Mouse (Mus musculus) right cerebral cortex, postnatal 10 days (tissue): ENCODE data around the gene Xirp1.

Source experiments
- DNase-seq, 2 experiments: peaks; one replicate each; pipeline ENCODE4 v3.0.0; 2021; ENCODE audit warnings: low spot score in 2 of 2

Xirp1 gene

DNA sequence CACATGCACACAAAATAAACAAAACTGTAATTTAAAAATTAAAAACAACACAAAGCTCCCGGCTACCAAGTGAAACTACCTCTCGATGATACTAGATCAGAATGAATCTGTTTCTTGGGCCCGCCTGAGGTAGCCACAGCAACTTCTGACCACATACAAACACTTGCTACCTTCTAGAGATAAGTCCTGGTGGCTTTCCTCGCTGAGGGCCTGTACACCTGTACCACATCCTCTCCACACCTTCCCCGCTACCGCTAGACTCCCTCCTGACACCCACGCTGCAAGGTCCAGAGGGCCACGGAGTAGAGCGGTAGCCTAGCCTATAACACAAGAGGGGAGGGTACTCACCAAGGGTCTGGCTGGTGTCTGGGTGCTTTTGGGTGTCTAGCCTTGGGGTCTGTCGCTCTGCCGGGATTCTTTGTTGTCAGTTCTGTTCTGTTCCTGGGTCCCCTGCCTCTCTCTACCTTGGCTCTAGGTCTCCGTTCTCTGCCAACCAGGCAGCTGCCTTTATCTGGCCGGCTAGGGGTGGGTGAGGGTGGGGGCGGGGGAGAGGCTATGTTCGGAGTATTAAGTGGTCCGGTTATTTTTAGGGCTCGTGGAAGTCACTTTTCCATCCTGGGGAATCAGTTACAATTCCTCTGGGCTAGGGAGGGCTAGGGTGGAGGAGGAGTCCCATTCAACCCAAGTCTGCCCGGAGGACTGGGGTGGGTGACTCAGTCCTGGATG is at the start of gene Xirp1:
Gene Xirp1, minus strand, starts transcription at position 513 of the 726 bp plus-strand sequence.
- no peak for DNase-seq

DNA sequence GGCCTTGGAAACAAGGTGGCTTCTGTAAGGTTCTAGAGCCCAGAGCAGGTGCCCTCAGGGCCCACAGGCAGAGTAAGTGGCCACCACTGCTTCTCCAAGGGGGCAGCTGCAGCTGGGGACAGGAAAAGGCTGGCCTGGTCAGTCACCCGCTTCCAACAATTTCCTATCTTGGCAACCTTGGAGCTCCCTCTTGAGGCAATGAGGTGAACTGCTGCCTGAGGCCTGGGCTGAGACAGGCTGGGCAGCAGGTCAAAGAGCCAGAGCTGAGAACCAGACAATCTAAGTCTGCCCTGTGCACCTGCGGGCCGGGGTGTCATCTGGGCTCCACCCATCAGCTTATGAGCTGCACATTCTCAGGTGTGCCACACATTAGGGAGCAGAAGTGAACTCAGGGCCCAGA is 49.8 kb upstream of the Xirp1 start:
- peak; percentile 65 to 80 for DNase-seq

DNA sequence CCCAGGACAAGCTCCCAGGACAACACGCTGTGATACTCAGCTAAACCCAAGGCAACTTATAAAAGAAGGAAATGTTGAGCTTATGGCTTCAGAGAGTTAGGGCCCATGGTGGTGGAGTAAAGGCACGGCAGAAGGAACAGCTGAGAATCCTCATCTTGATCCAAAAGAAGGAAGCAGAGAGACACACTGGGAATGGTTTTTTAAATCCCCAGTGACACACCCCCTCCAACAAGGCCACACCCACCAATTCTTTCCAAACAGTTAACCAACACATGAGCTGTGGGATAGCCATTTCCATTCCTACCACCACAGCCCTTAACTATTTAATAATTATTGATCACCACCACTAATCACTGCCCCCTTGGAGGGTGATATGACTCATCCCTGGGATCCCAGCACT is 47.9 kb upstream of the Xirp1 start:
- DNase-seq, result no peak

DNA sequence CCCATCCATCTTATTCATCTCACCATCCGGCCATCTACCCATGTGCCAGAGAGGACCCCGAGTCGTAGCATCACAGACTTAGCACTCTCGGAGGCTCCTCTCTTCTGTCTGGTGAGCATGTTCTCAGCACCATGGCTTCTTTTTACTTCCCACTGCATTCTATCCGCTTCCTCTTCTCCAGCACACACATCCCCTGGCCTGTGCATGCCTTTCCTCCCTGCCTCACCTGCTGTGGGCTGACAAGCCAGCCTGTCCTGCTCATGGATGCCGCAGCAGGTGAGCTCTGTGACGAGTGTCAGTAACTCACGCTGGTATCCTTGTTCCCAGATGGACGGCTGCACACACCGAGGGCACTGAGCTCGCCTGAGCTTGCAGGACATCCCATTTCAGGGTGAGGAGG is 46.4 kb upstream of the Xirp1 start, which contains the start of gene Cx3cr1:
Gene Cx3cr1, minus strand, starts transcription at position 101 of the 400 bp plus-strand sequence.
- DNase-seq, result no peak

DNA sequence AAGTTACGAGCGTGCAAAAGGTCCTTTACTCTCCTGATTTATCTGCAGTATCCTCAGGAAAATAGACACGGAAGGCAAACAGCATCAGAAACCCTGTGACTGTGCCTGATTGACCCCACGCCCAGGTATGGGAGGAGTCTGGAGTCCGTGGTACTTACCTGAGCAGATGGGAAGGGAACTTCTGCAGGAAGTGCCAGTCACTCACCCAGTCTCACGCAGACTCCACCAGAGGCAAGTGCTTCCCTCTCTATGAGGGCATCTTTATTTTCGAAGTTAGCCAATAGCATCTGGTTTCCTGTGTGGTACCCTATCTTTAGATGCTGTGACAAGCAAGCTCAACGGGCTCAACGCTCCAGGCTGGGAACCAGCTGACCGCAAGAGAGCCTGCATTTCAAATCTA is 44.6 kb upstream of the Xirp1 start:
- DNase-seq, result peak; percentile 41 to 43

DNA sequence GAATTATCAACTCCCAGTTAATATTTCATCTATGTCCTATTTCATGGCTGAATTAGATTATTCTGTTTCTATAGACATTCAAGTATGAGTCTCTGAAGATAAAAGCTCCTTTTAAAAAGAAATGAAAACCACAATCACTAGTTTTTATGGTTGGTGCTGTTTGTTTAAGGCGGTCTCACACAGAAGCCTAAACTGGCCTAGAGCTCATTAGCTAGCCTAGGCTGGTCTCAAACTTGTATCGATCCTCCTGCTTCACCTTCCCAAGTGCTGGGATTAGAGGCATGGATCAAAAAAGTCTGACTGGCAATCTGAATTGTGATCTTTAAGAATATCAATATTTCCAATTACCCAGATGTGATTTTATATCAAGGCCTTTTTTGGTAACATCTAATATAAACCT is 44.2 kb upstream of the Xirp1 start:
- DNase-seq, result no peak

DNA sequence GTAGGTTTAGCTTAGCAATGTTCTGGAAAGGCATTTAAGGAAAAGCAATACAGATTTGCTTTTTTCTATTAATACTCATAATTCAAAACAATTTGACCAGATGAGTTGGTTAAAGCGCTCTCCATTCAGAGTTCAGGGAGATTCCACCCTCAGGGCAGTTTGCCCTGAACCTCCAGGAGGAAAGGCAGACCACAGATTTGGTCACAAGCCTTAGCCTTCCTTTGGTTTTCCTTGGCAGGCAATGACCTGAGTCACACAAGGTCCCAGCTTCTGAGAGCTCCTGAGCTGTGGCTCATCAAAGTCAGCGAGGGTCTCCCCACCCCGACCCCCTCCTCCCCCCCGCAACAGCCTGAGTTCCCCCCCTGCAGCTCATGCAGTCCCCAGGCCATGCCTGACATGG is 40.9 kb upstream of the Xirp1 start:
- no peak for DNase-seq

DNA sequence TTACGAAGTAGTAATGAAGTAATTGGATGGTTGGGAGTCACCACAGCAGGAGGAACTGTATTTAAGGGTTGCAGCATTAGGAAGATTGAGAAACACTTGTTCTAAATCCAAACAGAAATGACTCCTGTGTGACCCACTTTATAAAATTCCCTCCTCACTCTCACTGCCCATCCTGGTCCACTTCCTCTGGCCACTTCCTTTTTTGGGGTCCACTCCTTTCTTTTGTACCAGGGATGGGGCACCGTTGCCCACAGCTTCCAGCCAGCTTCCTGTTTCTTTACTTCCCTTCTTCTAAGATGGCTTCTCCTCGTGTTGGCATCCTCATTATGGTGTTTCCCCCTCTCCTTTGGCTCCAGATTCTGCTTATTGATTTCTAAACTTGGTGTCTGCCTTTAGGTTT is 35.3 kb upstream of the Xirp1 start:
- no peak for DNase-seq

DNA sequence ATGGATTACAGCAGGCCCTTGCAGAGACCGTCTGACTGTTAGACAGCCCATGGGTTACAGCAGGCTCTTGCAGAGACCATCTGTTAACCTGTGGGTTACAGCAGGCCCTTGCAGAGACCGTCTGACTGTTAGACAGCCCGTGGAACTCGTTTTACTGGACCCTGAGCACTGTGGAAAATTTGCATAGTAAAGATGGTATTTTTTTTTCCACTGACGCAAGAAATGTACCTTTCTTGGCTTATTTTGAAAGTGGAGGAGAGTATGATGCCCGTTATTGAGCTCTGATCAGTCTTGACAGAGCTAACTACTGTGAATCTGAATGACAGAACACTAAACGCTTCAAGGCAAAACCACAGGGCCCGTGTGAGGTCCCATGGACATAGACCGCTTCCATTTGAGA is 32.8 kb upstream of the Xirp1 start:
- no peak for DNase-seq

DNA sequence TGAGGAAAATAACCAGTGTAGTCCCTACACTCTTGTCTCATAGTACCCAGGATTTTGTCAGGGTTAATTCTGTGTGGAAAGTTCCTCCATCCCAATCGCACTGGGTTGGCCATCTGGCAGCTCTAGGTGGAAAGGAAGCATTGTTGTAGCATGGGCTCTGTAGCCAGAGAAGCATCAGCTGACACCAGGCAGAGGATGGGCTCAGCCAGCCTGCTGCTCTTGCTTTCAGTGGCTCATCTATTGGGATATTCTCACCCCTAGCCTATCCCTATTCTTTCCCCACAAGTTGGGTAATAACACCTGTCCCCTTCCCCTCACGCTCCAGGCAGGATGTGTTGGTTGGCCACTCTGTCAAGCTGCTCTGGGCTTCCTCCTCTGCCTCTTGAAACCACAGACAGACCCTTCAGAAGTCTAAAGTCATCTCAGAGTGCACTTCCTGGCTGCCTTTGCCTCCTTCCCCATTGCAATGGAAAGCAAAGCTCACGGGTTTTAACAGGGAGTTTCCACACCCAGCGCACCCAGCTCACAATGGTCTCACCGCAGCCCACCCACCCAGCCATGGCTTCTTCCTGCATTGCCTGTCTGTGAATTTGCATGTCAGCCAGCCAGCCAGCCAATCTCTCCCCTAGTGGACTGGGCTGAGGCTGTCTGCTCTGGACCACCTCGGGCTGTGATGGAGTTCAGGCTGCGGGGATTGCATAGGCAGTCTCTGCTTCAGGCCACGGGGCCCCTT is 31.3 kb upstream of the Xirp1 start:
- DNase-seq, result peak; percentile 53 to 62

DNA sequence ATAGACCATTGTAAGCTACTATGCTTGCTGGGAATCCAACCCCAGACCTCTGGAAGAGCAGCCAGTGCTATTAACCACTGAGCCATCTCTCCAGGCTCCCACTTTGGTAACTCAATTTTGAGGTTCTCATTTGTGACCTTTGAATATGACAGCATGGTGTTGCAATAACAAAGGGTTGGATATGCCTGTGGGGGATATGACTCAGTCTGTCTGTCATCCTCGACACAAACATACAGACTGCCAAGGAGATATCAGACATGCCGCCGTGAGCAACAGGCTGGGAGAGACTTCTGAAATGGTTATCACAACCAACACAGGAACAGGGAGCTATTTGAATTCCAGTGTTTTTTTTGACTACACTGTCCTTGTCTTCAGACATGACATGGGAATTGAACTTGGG is 26.0 kb upstream of the Xirp1 start:
- no peak for DNase-seq

DNA sequence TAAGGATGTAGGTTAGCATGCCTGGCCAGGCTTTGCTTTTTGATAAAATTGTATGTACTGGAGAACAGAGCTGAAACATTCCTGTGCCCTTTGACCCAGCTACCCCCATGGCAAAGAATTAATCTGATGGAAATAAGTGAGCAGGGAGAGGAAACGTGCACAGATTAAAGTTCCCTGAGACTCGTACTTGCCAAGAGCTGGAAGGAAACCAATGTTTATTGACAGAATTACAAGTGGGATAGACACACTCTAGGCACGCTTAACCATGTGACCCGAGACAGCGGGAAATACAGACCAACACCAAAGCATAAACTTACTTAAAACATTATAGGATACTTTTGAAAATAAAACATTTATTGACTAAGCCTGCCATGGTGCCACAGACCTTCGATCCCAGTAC is 25.1 kb upstream of the Xirp1 start:
- DNase-seq, result no peak

DNA sequence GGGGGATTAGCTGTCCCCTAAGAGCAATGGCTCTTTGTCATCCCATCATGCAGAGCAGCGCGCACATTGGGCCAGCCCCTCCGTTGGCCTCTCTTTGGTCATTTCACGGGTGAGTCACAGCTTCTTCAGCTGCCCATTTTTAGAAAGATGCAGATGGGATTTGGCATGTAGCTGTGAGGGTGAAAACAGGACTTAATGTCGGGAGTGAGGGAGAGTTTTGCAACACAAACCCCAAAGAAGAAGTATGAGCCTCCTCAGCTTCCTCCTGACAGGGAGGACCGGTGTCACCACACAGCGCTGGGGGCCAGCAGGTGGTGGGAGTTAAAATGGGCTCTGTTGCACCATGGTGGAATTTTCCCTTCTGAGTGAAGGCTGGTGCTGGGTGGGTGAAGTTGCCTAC is 19.7 kb upstream of the Xirp1 start:
- DNase-seq, result peak in 1 of 2 experiments; percentile 34

DNA sequence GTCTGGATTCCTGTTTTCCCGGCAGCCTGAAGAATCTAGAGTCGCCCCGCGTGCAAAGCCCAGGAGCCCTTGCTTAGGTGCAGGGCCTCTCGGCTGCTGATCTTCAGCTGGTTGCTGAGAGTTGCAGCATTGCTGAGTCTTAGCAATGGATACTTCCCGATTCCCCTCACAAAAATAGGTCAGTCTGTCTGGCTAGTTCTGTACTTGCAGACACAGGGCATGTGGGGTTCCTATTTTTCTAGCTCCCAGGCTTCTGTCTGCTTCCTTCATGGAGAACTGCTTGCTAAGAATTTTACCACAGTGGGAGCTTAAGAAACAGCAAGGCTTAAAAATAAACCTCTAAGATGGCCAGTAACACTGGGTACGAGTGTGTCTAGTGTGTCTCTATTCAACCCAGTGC is 14.0 kb upstream of the Xirp1 start:
- DNase-seq, result peak in 1 of 2 experiments; percentile 52

DNA sequence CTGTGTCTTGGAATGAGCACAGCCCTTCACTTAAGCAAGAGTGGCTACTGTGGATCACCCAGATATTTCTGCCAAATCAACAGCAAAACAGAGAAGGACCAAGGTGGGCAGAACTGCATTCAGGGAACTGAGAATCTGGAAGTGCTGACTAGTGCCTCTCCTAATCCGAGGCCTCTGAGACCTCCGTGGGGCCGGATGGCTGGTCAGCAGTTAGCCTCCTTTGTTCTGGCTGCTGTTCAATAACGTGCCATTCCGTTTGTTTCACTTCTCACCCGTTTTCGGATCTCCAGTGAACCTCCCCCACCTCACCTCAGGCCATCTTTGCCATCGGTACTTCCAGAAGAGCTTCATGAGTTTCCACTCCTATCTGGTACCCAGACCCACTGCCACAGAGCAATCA is 11.0 kb upstream of the Xirp1 start:
- peak; percentile 52 to 69 for DNase-seq

DNA sequence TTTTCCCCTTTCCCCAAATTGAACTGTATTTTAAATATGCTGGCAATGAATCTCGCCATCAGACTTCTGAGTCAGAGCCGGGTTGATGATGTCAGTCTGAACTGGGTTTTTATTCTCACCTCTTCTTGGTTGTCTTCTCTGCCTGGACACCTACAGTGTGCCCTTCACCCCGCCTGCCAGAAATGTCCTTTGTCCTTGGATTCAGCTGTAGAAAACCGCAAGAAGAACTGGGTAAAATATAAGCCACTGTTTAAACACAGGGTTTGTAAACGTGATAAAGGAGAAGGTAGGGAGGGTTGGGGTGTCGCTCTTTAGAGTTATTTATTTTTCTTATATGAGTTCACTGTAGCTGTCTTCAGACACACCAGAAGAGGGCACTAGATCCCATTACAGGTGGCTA is 9.3 kb upstream of the Xirp1 start:
- no peak for DNase-seq

DNA sequence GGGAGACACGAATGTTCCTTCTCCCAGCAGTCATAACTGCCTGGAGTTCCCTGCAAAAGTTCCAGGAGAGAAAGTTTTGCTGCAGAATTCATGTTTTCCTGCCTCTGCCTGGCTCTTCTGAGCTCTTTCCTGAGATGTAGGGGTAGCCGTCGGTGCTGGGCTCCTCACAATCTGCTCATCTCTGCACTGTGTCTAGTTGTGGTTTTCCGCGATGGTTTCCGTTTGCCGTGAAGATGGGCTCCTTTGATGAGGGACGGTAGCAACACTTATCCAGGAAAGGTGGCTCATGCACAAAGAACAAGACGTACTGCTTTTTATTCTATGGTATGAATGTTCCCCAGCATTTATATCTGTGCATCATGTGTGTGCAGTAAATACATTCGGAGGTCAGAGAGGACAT is 7.0 kb upstream of the Xirp1 start:
- DNase-seq, result no peak

DNA sequence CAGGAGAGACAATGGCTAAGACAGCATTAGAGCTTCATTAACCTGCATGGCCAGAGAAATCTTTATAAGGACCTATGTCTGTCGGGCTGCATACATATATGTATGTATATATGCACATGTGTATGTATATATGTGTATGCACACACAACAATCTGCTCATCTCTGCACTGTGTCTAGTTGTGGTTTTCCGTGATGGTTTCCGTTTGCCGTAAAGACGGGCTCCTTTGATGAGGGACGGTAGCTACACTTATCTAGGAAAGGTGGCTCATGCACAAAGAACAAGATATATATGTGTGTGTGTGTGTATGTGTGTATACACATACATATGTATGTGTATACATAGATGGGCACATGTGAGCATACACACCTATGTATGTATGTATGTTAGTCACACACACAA is 6.5 kb upstream of the Xirp1 start:
- DNase-seq, result no peak

DNA sequence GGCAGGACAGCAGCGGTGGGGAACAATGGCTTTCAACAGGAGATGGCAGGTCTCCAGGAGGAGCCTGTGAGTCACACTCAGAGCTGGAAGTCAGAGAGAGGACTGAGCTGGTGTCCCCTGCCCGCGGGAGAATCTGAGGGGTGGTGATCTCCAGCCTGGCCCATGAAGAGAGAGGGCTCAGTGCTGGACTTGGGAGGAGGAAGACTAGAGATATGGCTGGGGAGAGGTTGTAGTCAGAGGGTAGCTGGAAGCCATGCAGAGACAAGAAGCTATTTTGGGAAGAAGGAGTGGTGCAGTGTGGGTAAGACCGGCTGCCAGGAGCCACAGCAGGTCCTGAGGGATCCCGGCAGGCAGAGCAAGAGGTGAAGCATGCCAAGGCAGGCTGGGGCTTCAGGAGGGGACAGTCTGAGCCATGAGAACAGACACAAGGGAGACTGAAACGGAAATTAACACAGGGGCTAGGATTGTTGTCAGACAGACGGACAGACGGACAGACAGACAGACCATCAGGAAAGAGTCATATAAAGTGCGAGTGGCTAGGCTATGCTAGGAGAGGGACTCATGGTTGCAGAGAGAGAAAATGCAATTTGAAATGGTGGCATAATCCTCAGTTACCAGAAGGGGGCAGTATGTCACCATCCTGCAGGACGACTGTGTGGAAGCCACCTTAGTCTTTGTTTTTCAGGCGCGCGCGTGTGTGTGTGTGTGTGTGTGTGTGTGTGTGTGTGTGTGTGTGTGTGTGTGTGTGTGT is 4.2 kb upstream of the Xirp1 start:
- DNase-seq, result peak; percentile 64 to 69

DNA sequence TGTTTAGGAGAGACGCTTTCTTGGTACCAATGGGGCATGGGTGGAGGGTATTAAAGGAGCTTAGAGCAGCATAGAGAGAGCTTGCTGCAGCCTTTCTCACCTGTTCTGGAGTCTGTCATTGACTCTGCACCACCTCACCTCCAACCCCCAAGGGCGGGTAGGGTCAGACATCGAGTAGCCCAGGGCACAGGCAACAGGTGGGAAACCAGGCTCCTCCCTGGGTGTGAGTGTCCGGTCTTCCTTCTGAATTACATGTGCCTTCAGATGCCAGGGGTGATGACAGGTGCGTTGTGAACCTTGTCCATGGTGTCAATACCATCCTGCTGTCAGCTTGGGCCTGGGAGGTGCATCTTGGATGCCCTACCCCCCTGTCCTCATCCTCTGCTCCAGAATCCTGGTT is 1.2 kb upstream of the Xirp1 start:
- no peak for DNase-seq

DNA sequence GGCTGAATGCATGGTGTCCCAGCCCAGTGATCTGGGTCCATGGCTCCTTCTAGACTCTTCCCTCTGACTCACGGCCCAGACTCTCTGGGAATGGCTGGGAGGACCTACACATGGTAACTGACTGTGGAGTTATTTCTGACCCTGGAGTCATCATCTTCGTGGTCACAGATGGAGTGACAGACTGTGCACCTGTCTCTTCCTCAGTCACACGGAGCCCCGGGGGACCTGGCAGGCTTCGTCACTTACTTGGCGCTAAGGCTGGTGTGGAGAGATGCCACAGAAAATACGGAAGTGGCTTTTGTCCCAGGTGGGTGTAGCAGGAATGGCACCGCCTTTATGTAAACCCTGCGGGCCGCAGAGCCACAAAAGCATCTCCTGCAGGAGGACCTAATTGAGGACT is 773 bp upstream of the Xirp1 start:
- no peak for DNase-seq

DNA sequence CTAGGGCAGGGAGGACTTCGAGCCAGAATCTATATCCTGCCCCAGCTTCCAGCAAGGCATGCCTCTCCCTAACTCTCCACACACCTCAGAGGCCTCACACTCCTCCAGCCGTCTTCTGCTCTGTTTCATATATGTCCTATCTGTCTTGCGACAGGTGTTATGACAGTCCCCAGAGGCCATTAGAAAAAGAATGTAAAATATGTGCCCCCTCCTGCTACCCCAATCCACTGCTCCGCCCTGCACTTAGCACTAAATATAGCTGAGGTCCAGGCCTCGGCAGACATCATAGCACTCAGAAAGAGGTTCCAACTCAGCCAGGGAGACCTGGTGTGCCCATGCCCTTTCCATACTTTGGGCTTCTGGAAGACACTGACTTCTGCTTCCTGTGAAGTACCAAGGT is 2.2 kb downstream of the Xirp1 start:
- no peak for DNase-seq
